Mouse (Mus musculus): ENCODE measurements at regions not wholly inside any gene's neighbourhood (a gene's known extent, or its start where the extent isn't known, plus 50 kb on each side); places are given as distances from the start of the nearest gene placed in this dataset.
A peak's percentile ranks its signal among the peaks of the same experiment; 100 is the strongest.

DNA sequence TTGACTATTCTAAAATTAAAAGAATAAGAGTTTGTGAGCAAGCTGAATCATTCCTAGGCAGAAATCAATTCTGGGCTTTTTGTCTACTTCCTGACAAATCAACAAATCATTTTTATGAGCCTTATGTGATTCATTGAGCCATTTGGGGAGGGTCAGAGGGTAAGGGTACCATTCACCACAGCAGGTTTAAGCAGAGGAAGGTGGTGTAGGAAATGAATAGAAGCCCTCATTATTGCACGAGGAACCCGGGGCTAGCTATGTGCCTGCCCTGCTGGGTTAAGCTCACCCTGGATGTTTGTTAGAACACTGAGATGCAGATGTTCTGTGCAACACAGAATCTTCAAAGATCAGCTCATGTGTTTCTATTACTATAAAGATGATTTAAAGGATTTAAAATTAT, 150.2 kb upstream of the Lyplal1 start:
- no peak for DNase-seq
- 86% methylated on average over 2 of the region's 2 CpGs for WGBS
- Histone ChIP-seq H3K4me1 (ENCODE audit: control insufficient read depth, insufficient read depth, low read length) (no peaks in the 10 kb centered on the region), H3K27ac (ENCODE audit: insufficient read depth, low read length) (no peak overlapping the region), H3K4me3 (replicated peaks; ENCODE audit: insufficient read depth, low read depth, low read length) (no peak overlapping the region), H3K27me3 (ENCODE audit: control insufficient read depth, insufficient read depth, low read length) (no peaks in the 10 kb centered on the region; the same call in 1 of the 2 replicates)
- TF ChIP-seq POLR2A (IDR thresholded peaks at IDR 0.05; ENCODE audit: borderline replicate concordance, insufficient read depth, low read length) (no peak), CTCF (IDR thresholded peaks at IDR 0.05; ENCODE audit: borderline replicate concordance, insufficient read depth, low read depth, low read length) (no peak)

DNA sequence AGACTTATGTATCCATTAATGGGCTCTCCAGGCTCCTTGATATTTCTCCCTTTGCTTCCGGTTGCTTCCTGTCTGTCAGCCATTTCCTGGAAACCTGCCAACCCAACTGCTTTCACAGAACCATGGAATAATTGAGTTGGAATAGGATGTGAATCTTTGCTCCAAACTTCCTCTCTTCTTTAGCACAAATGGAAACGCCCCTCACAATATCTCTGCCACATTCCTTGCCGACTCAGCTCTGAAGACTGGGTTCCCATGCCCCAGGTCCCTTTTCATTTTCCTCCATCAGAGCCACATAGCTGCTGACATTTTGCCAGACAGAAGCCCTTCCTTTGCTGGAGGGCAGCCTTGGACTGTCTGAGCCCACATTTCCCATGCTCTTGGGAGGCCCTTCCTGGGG, 147.5 kb upstream of the Lyplal1 start:
- no peak overlapping the region for H3K27ac ChIP-seq (ENCODE audit: insufficient read depth, low read length)
- no peaks in the 10 kb centered on the region for H3K4me1 ChIP-seq (ENCODE audit: control insufficient read depth, insufficient read depth, low read length)
- WGBS, result 5% methylated on average over 3 of the region's 3 CpGs
- no peak for DNase-seq
- no peak overlapping the region for H3K4me3 ChIP-seq (replicated peaks; ENCODE audit: insufficient read depth, low read depth, low read length)
- H3K27me3 ChIP-seq (ENCODE audit: control insufficient read depth, insufficient read depth, low read length), result no peaks in the 10 kb centered on the region; the same call in 1 of the 2 replicates
- TF ChIP-seq CTCF (IDR thresholded peaks at IDR 0.05; ENCODE audit: borderline replicate concordance, insufficient read depth, low read depth, low read length), result no peak
- no peak for TF ChIP-seq POLR2A (IDR thresholded peaks at IDR 0.05; ENCODE audit: borderline replicate concordance, insufficient read depth, low read length)

DNA sequence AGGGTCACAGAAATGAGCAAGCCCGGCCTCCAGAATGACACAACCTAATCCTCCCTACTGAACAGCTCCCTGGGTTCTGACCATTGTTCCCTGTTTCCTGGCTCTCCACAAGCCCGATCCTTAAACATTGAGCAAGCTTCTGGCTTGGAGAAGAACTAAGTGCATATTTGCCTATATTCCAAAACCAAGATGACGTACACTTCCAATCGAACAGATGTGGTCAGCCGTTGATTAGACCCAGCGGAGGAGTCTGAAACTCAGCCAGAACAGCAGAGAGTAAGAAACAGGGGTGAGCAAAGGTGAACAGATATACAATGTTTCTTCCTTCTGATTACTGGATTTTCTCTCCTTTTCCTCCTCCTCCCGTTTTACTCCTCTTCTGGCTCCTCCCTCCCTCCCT, 146.8 kb upstream of the Lyplal1 start:
- Histone ChIP-seq H3K4me1 (ENCODE audit: control insufficient read depth, insufficient read depth, low read length) (no peaks in the 10 kb centered on the region), H3K27me3 (ENCODE audit: control insufficient read depth, insufficient read depth, low read length) (no peaks in the 10 kb centered on the region; the same call in 1 of the 2 replicates), H3K27ac (ENCODE audit: insufficient read depth, low read length) (no peak overlapping the region), H3K4me3 (replicated peaks; ENCODE audit: insufficient read depth, low read depth, low read length) (no peak overlapping the region)
- TF ChIP-seq POLR2A (IDR thresholded peaks at IDR 0.05; ENCODE audit: borderline replicate concordance, insufficient read depth, low read length) (no peak), CTCF (IDR thresholded peaks at IDR 0.05; ENCODE audit: borderline replicate concordance, insufficient read depth, low read depth, low read length) (no peak)
- DNase-seq, result no peak
- WGBS, result 38% methylated on average over 7 of the region's 7 CpGs

DNA sequence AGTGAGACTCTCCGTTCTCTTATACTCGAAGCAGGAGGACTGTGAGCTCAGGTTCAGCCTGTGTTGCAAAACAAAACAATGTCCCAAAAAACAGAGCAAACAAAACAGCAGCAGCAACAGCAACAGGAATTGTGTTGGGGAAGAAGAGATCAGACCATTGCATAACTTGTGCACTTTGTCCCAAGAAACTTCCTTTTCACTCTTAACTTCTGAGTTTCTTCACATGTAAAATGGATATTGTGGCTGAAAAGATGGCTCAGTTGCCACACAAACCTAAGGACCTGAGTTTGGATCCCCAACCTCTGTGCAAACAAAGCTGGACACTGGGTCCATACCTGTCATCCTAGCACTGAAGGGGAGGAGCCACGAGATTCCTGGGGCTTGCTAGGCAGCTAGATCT, 146.1 kb upstream of the Lyplal1 start:
- TF ChIP-seq CTCF (IDR thresholded peaks at IDR 0.05; ENCODE audit: borderline replicate concordance, insufficient read depth, low read depth, low read length) (no peak), POLR2A (IDR thresholded peaks at IDR 0.05; ENCODE audit: borderline replicate concordance, insufficient read depth, low read length) (no peak)
- Histone ChIP-seq H3K27ac (ENCODE audit: insufficient read depth, low read length) (no peak overlapping the region), H3K4me3 (replicated peaks; ENCODE audit: insufficient read depth, low read depth, low read length) (no peak overlapping the region), H3K4me1 (ENCODE audit: control insufficient read depth, insufficient read depth, low read length) (no peaks in the 10 kb centered on the region), H3K27me3 (ENCODE audit: control insufficient read depth, insufficient read depth, low read length) (no peaks in the 10 kb centered on the region; the same call in 1 of the 2 replicates)
- 77% methylated on average over 3 of the region's 3 CpGs for WGBS
- DNase-seq, result no peak

DNA sequence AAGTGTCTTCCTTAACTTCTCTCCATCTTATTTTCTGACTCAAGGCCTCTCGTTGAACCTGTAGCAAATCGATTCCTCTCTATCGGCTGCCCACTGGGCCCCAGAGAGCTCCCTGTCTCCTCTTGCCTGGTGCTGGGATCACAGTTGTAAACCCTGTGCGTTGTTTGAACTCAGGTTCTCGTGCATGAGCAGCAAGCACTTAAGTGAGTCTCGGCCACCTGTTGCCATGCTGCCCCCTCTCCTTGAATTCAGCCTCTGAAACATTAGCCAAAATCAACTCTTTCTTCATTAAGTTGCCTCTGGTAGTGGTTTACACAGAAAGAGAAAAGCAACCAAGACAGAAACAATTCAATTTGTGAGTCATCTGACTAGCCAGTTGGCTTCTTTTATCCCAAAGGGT, 144.9 kb upstream of the Lyplal1 start:
- WGBS, result 53% methylated on average over 6 of the region's 6 CpGs
- TF ChIP-seq CTCF (IDR thresholded peaks at IDR 0.05; ENCODE audit: borderline replicate concordance, insufficient read depth, low read depth, low read length) (no peak), POLR2A (IDR thresholded peaks at IDR 0.05; ENCODE audit: borderline replicate concordance, insufficient read depth, low read length) (no peak)
- Histone ChIP-seq H3K27me3 (ENCODE audit: control insufficient read depth, insufficient read depth, low read length) (no peaks in the 10 kb centered on the region; the same call in 1 of the 2 replicates), H3K4me3 (replicated peaks; ENCODE audit: insufficient read depth, low read depth, low read length) (no peak overlapping the region), H3K4me1 (ENCODE audit: control insufficient read depth, insufficient read depth, low read length) (no peaks in the 10 kb centered on the region), H3K27ac (ENCODE audit: insufficient read depth, low read length) (no peak overlapping the region)
- DNase-seq, result no peak

DNA sequence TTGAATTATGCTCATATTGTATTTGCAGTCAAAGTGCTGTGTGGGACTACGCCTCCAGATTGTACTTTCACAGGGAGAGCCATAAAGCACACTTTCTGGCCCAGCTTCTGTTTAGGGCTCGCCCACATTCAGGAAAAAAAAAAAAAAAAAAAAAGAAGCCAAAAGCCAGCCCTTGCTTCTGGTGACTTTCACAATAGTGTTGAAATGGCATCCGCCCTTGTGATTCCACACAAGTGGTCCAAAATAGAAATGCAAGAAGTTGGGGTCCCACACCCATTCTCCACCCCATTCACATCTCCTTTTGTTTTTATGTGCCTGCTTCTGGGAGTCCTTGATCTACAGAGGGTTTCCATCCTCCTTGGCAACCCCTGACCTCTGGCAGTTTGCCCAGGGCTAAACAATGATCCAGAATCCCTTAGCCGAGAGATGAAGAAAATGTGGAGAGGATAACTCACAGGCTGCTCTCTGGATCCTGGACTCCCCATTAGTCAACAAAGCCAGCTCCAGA, 144.3 kb upstream of the Lyplal1 start:
- DNase-seq, result no peak
- no peaks in the 10 kb centered on the region; the same call in 1 of the 2 replicates for H3K4me1 ChIP-seq (ENCODE audit: control insufficient read depth, insufficient read depth, low read length)
- no peak for TF ChIP-seq CTCF (IDR thresholded peaks at IDR 0.05; ENCODE audit: borderline replicate concordance, insufficient read depth, low read depth, low read length)
- no peak overlapping the region for H3K4me3 ChIP-seq (replicated peaks; ENCODE audit: insufficient read depth, low read depth, low read length)
- WGBS, result 69% methylated on average over 4 of the region's 4 CpGs
- H3K27me3 ChIP-seq (ENCODE audit: control insufficient read depth, insufficient read depth, low read length), result no peaks in the 10 kb centered on the region; the same call in 1 of the 2 replicates
- H3K27ac ChIP-seq (ENCODE audit: insufficient read depth, low read length), result no peak overlapping the region

DNA sequence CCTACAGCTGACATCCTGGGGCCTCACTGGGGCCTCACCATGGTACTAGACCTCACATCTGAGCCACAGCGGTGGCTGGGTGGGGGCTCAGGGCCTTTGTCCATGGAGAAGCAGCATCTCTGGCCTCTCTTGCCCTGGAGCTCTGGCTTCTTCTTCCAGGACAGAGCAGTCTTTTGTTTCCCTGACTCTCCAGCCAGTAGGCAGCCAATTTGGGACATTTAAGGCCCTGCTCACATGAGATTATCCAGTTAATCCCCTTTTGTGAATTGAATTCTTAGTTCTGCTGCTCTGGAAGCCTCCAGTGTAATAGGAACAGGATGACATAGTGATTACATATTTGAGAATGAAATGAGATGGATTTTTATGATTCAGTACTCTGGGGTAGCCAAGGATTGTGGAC, 140.5 kb upstream of the Lyplal1 start:
- H3K27ac ChIP-seq (ENCODE audit: insufficient read depth, low read length), result no peak overlapping the region
- H3K4me1 ChIP-seq (ENCODE audit: control insufficient read depth, insufficient read depth, low read length), result peaks cover 4% of the 10 kb centered on the region
- WGBS, result 84% methylated on average over 1 of the region's 1 CpGs
- H3K4me3 ChIP-seq (replicated peaks; ENCODE audit: insufficient read depth, low read depth, low read length), result no peak overlapping the region
- no peaks in the 10 kb centered on the region for H3K27me3 ChIP-seq (ENCODE audit: control insufficient read depth, insufficient read depth, low read length)
- TF ChIP-seq CTCF (IDR thresholded peaks at IDR 0.05; ENCODE audit: borderline replicate concordance, insufficient read depth, low read depth, low read length), result no peak
- no peak for TF ChIP-seq POLR2A (IDR thresholded peaks at IDR 0.05; ENCODE audit: borderline replicate concordance, insufficient read depth, low read length)
- DNase-seq, result no peak

DNA sequence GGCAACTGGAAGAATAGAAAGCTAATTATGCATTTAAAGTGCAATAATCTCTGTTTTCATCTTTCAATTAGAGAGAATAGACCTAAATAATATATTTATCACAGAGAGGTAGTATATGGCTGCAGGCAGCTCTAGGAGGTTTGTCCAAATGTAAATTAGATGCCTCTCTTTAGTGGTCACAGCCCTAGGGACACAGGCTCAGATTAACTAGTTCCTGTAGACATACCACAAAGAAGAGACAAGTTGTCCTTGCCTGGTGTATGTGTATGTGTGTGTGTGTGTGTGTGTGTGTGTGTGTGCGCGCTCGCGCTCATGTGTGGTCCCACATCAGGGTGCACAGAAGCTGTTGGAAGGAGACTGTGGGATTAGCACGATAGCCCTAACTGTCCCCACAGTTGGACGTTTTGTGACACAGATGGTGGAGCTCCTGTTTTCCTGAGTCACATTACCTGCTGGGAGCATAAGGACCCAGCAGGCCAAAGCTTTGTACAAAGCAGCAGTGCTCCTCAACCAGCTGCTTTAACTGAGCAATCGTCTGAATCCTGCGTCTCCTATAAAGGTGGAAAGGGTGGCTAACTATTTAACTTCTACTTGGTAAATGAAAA, 138.5 kb upstream of the Lyplal1 start:
- Histone ChIP-seq H3K4me1 (ENCODE audit: control insufficient read depth, insufficient read depth, low read length) (peaks cover 4% of the 10 kb centered on the region), H3K27me3 (ENCODE audit: control insufficient read depth, insufficient read depth, low read length) (no peaks in the 10 kb centered on the region), H3K4me3 (replicated peaks; ENCODE audit: insufficient read depth, low read depth, low read length) (no peak overlapping the region), H3K27ac (ENCODE audit: insufficient read depth, low read length) (no peak overlapping the region)
- no peak for TF ChIP-seq CTCF (IDR thresholded peaks at IDR 0.05; ENCODE audit: borderline replicate concordance, insufficient read depth, low read depth, low read length)
- no peak for TF ChIP-seq POLR2A (IDR thresholded peaks at IDR 0.05; ENCODE audit: borderline replicate concordance, insufficient read depth, low read length)
- WGBS, result 17% methylated on average over 8 of the region's 8 CpGs
- peak; percentile 11 to 20 for DNase-seq

Measured in cerebellum, adult 2 months (tissue).